34 mouse cellular contexts compared by ENCODE assay signal in genomic region chr17:47291558-47291957, GRCm38 (mm10).
"Had no signal": no experiment of that assay in that cellular context is flagged by ENCODE, and none has a peak within 500 bp of the region (broad histone marks: within the 10 kb centered on the region; RNA-seq: fewer than 3 reads in every experiment).

No protein-coding gene starts in this region.

- H3K27me3 ChIP-seq: heart, embryonic 12.5 days; heart, embryonic 13.5 days; heart, embryonic 15.5 days; hindbrain, embryonic 12.5 days; hindbrain, embryonic 13.5 days; hindbrain, embryonic 15.5 days; intestine, embryonic 15.5 days; kidney, embryonic 15.5 days had no signal

- ATAC-seq: hindbrain, embryonic 16.5 days; hindbrain, postnatal 0 days; inflammation-experienced regulatory T-cells, adult 6 months; intestine, embryonic 15.5 days; intestine, embryonic 16.5 days; intestine, postnatal 0 days had no signal

- H3K27ac ChIP-seq: heart, embryonic 10.5 days; heart, embryonic 13.5 days; heart, embryonic 15.5 days; hindbrain, embryonic 10.5 days; hindbrain, embryonic 12.5 days; hindbrain, embryonic 13.5 days; hindbrain, embryonic 14.5 days; hindbrain, embryonic 15.5 days; hindbrain, postnatal 0 days; intestine, embryonic 15.5 days; kidney, embryonic 15.5 days; kidney, postnatal 0 days had no signal

- H3K4me2 ChIP-seq: heart, embryonic 11.5 days; heart, embryonic 12.5 days; heart, embryonic 13.5 days; heart, embryonic 15.5 days; hindbrain, embryonic 12.5 days; hindbrain, embryonic 13.5 days; hindbrain, embryonic 14.5 days; hindbrain, embryonic 15.5 days; intestine, embryonic 15.5 days; kidney, embryonic 15.5 days had no signal

- H3K4me3 ChIP-seq: heart, embryonic 10.5 days; heart, embryonic 12.5 days; heart, embryonic 13.5 days; heart, embryonic 15.5 days; hindbrain, embryonic 10.5 days; hindbrain, embryonic 12.5 days; hindbrain, embryonic 13.5 days; hindbrain, embryonic 15.5 days; intestine, embryonic 15.5 days; kidney, embryonic 15.5 days had no signal

- DNase-seq: heart, postnatal 10 days; heart, postnatal 14 days; heart, postnatal 36 days; heart, postnatal 4 days; kidney, adult 11 months; kidney, adult 18-20 months; kidney, adult 2 months; kidney, adult 8-10 months; kidney, adult 9 months; kidney, postnatal 10 days; kidney, postnatal 14 days; kidney, postnatal 25 days; kidney, postnatal 36 days; kidney, postnatal 4 days; layer of hippocampus, adult 9-11 months; layer of hippocampus, postnatal 36 days had no signal
